Mouse (Mus musculus) midbrain, postnatal 0 days (tissue): Measurements from ENCODE around the gene Slc2a6. TPM values are rescaled to one million over a fixed set of nuclear protein-coding genes. Genes with fewer than 3 reads are reported as not detected.

Source experiments
- ATAC-seq: fragments of 200-750 bp; cut with Nextera tagmentation; 2 replicates; pipeline ENCODE4 v1.8.0; 2017; ENCODE audit warnings: moderate number of reproducible peaks, mild to moderate bottlenecking, moderate TSS enrichment, moderate library complexity; ENCODE audit not compliant: low FRiP score
- DNase-seq: peaks from one replicate; pipeline ENCODE4 v3.0.0-alpha.2; 2015; ENCODE audit warnings: low spot score
- H3K27ac ChIP-seq: fragments of 300-500 bp; sonication (generic); 2 replicates; pipeline ENCODE4 v1.5.1; 2014; ENCODE audit warnings: low read depth, mild to moderate bottlenecking, low read length, mixed read lengths
- H3K27me3 ChIP-seq: fragments of 300-500 bp; sonication (generic); 2 replicates; pipeline ENCODE4 v1.6.1; 2014; ENCODE audit warnings: low read length, control low read depth, mixed read lengths; ENCODE audit not compliant: insufficient read depth
- H3K36me3 ChIP-seq: fragments of 300-500 bp; sonication (generic); 2 replicates; pipeline ENCODE4 v1.6.1; 2014; ENCODE audit warnings: low read length, control low read depth, mixed read lengths; ENCODE audit not compliant: insufficient read depth
- H3K4me1 ChIP-seq: fragments of 300-500 bp; sonication (generic); 2 replicates; pipeline ENCODE4 v1.6.1; 2014; ENCODE audit warnings: mild to moderate bottlenecking, control low read depth, antibody characterized with exemption, low read length, mixed read lengths; ENCODE audit not compliant: insufficient read depth
- H3K4me2 ChIP-seq: fragments of 300-500 bp; sonication (generic); 2 replicates; pipeline ENCODE4 v1.6.1; 2014; ENCODE audit warnings: low read depth, mild to moderate bottlenecking, low read length, mixed read lengths; ENCODE audit not compliant: poor library complexity, severe bottlenecking
- H3K4me3 ChIP-seq: fragments of 300-500 bp; sonication (generic); 2 replicates; pipeline ENCODE4 v1.5.1; 2014; ENCODE audit warnings: low read depth, mild to moderate bottlenecking, low read length, moderate library complexity
- H3K9ac ChIP-seq: fragments of 300-500 bp; sonication (generic); replicated peaks from 2 replicates; pipeline ENCODE4 v1.6.1; 2014; ENCODE audit warnings: mild to moderate bottlenecking, low read length, moderate library complexity, mixed read lengths; ENCODE audit not compliant: poor library complexity, severe bottlenecking
- H3K9me3 ChIP-seq: fragments of 300-500 bp; sonication (generic); 2 replicates; pipeline ENCODE4 v1.6.1; 2016; ENCODE audit warnings: low read length, control low read depth
- CTCF ChIP-seq: IDR thresholded peaks from 2 replicates; pipeline ENCODE4 v1.5.1; 2016; ENCODE audit warnings: antibody characterized with exemption, mild to moderate bottlenecking
- WGBS: fragments of 180-500 bp; shearing (Covaris S2); extraction: QIAGEN DNeasy Blood & Tissue Kit; methylation state at CpG from one replicate; pipeline ENCODE4 v1.1.7; 2014; 5-methylcytosine and 5-hydroxymethylcytosine counted together
- polyA plus RNA-seq: library from polyadenylated mRNA; unstranded; fragments of >200 nt; fragmentation: Nextera tagmentation; extraction: Ambion mirVana; gene quantifications from 2 replicates; pipeline ENCODE4 v1.2.1, GENCODE M21; 2015
- total RNA-seq: library from RNA; depleted of rRNA; stranded (reverse); fragments of >200 nt; gene quantifications from 2 replicates; pipeline ENCODE4 v1.2.3, GENCODE M21; 2014; rRNA removed

The Slc2a6 gene
- total RNA-seq (23.8 and 31.8 TPM in 2 replicates), polyA plus RNA-seq (14.4 and 14.8 TPM in 2 replicates)

- H3K9ac ChIP-seq: peak within 1 kb of the TSS; percentile 62
- peak within 1 kb of the TSS; percentile 64 for H3K4me2 ChIP-seq
- 2% methylated on average over 38 of the region's 38 CpGs for WGBS
- no peak for TF ChIP-seq CTCF
- H3K36me3 ChIP-seq: 0 out of 2 replicates have a peak, but pooled peaks cover 3% of the 10 kb centered on the region
- H3K27ac ChIP-seq: peak within 1 kb of the TSS; percentile 68
- no peaks in the 10 kb centered on the region for H3K9me3 ChIP-seq
- no peaks in the 10 kb centered on the region for H3K27me3 ChIP-seq
- H3K4me3 ChIP-seq: peak within 1 kb of the TSS; percentile 42
- H3K4me1 ChIP-seq: peaks cover 13% of the 10 kb centered on the region; the same call in 1 of the 2 replicates
- peak; percentile 94 for DNase-seq
- ATAC-seq: peak; percentile 98
Measured at GRCm38 (mm10) chr2:27027618-27028436, at the start of gene Slc2a6. Slc2a6 (minus strand) TSS chr2:27027998.

DNA sequence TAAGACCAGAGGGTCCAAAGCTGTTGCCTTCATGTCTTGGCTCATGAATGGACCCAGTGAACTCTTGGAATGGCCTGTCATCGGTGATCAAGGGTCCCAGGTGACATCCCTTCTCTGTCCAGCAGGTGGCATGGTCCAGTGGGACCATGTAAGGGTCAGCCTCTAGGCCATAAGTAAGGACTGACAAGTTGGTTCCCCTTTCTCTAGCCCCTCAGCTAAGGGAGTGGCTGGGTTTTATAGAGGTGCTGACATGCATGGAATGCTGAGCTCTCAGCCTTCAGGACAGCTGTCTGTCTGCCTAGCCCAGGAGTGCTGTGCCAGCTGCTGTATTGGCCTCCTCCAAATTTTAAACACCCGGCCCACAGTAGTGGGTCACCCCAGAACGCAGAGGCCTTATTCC, 47.7 kb upstream of the Slc2a6 start:
- no peak overlapping the region for H3K9ac ChIP-seq
- H3K36me3 ChIP-seq: no peaks in the 10 kb centered on the region
- TF ChIP-seq CTCF: peak; percentile 71
- no peak overlapping the region for H3K27ac ChIP-seq
- ATAC-seq (no peak), DNase-seq (peak; percentile 23)
- 76% methylated on average over 3 of the region's 3 CpGs for WGBS
- H3K4me2 ChIP-seq: no peak overlapping the region
- no peaks in the 10 kb centered on the region for H3K9me3 ChIP-seq
- no peaks in the 10 kb centered on the region for H3K27me3 ChIP-seq
- H3K4me3 ChIP-seq: no peak overlapping the region
- H3K4me1 ChIP-seq: 0 out of 2 replicates have a peak, but pooled peaks cover 7% of the 10 kb centered on the region

DNA sequence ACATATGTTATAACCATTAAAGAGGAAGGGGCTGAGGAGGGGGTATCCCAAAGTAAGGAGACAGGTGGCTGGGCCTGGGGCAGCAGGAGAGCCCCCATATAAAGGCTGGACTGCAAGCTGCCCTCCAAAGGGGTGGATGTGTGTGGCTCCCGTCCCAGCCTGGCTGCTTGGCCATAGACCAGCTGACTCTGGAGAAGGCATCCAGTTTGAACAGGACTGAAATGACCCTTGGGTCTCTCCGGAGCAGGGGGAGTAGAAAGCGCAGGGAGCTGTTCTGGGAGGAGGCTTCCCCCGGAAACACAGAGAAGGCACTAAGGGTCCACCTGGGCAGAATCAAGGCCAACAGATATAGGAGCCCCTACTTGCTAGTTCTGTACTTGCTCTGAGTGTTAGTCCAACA, 47.0 kb upstream of the Slc2a6 start:
- ATAC-seq: no peak
- Histone ChIP-seq H3K9ac (no peak overlapping the region), H3K36me3 (no peaks in the 10 kb centered on the region), H3K9me3 (no peaks in the 10 kb centered on the region), H3K27ac (no peak overlapping the region), H3K4me2 (no peak overlapping the region), H3K4me3 (no peak overlapping the region), H3K27me3 (no peaks in the 10 kb centered on the region), H3K4me1 (0 out of 2 replicates have a peak, but pooled peaks cover 7% of the 10 kb centered on the region)
- peak; percentile 25 for DNase-seq
- 85% methylated on average over 4 of the region's 4 CpGs for WGBS
- TF ChIP-seq CTCF: no peak

DNA sequence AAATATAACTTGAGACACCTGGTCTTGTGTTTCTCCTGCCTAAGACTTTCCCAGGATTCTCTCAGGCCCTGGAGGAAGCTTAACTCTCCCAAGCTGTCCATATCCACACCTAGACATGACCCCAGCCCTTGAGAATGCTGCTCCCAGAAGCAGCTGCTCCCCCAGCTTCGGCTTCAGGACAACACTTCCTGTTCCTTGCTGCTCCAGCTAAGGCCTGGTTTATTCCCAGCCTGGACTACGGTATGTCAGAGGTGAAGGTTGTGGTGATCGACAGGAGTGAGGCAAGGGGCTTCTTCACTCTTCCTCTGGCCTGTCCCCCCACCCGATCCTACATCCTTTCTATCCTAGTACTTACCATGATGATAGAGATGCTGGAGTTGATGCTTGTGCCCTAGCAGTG, 45.6 kb upstream of the Slc2a6 start:
- DNase-seq (no peak), ATAC-seq (no peak)
- no peak overlapping the region for H3K4me3 ChIP-seq
- no peak for TF ChIP-seq CTCF
- no peak overlapping the region for H3K9ac ChIP-seq
- no peaks in the 10 kb centered on the region for H3K4me1 ChIP-seq
- no peak overlapping the region for H3K27ac ChIP-seq
- no peaks in the 10 kb centered on the region for H3K27me3 ChIP-seq
- no peaks in the 10 kb centered on the region for H3K9me3 ChIP-seq
- H3K4me2 ChIP-seq: no peak overlapping the region
- WGBS: 86% methylated on average over 4 of the region's 4 CpGs
- no peaks in the 10 kb centered on the region for H3K36me3 ChIP-seq

GRCm38 (mm10) chr2:27071978-27072377, 44.2 kb upstream of the Slc2a6 start, which contains the start of gene Mymk:
Mymk (minus strand) TSS chr2:27072179.
- no peak within 1 kb of the TSS for H3K4me2 ChIP-seq
- no peaks in the 10 kb centered on the region for H3K27me3 ChIP-seq
- no peaks in the 10 kb centered on the region for H3K9me3 ChIP-seq
- no peak within 1 kb of the TSS for H3K27ac ChIP-seq
- ATAC-seq (no peak), DNase-seq (no peak)
- TF ChIP-seq CTCF: no peak
- no peak within 1 kb of the TSS for H3K4me3 ChIP-seq
- WGBS: 72% methylated on average over 2 of the region's 2 CpGs
- H3K36me3 ChIP-seq: no peaks in the 10 kb centered on the region
- H3K9ac ChIP-seq: no peak within 1 kb of the TSS
- H3K4me1 ChIP-seq: no peaks in the 10 kb centered on the region

- no peak overlapping the region for H3K27ac ChIP-seq
- ATAC-seq: no peak
- no peak overlapping the region for H3K9ac ChIP-seq
- H3K4me3 ChIP-seq: no peak overlapping the region
- no peaks in the 10 kb centered on the region for H3K9me3 ChIP-seq
- no peaks in the 10 kb centered on the region for H3K4me1 ChIP-seq
- 43% methylated on average over 4 of the region's 4 CpGs for WGBS
- H3K4me2 ChIP-seq: no peak overlapping the region
- H3K36me3 ChIP-seq: no peaks in the 10 kb centered on the region
- no peak for TF ChIP-seq CTCF
- H3K27me3 ChIP-seq: no peaks in the 10 kb centered on the region
- DNase-seq: peak; percentile 91
Measured at GRCm38 (mm10) chr2:27071137-27071536, 43.3 kb upstream of the Slc2a6 start.
